Mouse (Mus musculus): ENCODE results near the gene Entpd8. TPM values are rescaled to one million over a fixed set of nuclear protein-coding genes. Genes with fewer than 3 reads are reported as not detected.

Entpd8 gene
- polyA plus RNA-seq (2015; fragmentation: Nextera tagmentation; extraction: Ambion mirVana), result not detected in 2 replicates

GRCm38 (mm10) chr2:25080076-25080475 lies at the start of gene Entpd8:
TSS of gene Entpd8 (plus strand) at chr2:25080304.
- Histone ChIP-seq H3K36me3 (ENCODE audit: control insufficient read depth, insufficient read depth, low read length) (no peaks in the 10 kb centered on the region), H3K4me2 (ENCODE audit: low read length) (no peak within 1 kb of the TSS), H3K4me1 (ENCODE audit: control insufficient read depth, insufficient read depth, low read depth, low read length) (no peaks in the 10 kb centered on the region), H3K9ac (ENCODE audit: low read depth, low read length) (no peak within 1 kb of the TSS), H3K9me3 (ENCODE audit: control insufficient read depth, low read length) (no peaks in the 10 kb centered on the region), H3K27ac (ENCODE audit: low read depth, low read length) (no peak within 1 kb of the TSS), H3K27me3 (replicated peaks; ENCODE audit: control insufficient read depth, insufficient read depth, low read length) (no peaks in the 10 kb centered on the region), H3K4me3 (ENCODE audit: low read length) (no peak within 1 kb of the TSS)
- WGBS, result 67% methylated on average over 5 of the region's 5 CpGs
- no peak for ATAC-seq

GRCm38 (mm10) chr2:25034994-25035393 lies 45.1 kb upstream of the Entpd8 start:
- Histone ChIP-seq H3K4me2 (ENCODE audit: low read length) (no peak overlapping the region), H3K4me3 (ENCODE audit: low read length) (no peak overlapping the region), H3K9me3 (ENCODE audit: control insufficient read depth, low read length) (no peaks in the 10 kb centered on the region), H3K36me3 (ENCODE audit: control insufficient read depth, insufficient read depth, low read length) (no peaks in the 10 kb centered on the region), H3K27me3 (replicated peaks; ENCODE audit: control insufficient read depth, insufficient read depth, low read length) (no peaks in the 10 kb centered on the region), H3K27ac (ENCODE audit: low read depth, low read length) (no peak overlapping the region), H3K4me1 (ENCODE audit: control insufficient read depth, insufficient read depth, low read depth, low read length) (no peaks in the 10 kb centered on the region), H3K9ac (ENCODE audit: low read depth, low read length) (no peak overlapping the region)
- no peak for ATAC-seq
- 93% methylated on average over 4 of the region's 4 CpGs for WGBS

GRCm38 (mm10) chr2:25040089-25040488 lies 40.0 kb upstream of the Entpd8 start:
- H3K27ac ChIP-seq (ENCODE audit: low read depth, low read length), result no peak overlapping the region
- 85% methylated on average over 5 of the region's 5 CpGs for WGBS
- H3K9ac ChIP-seq (ENCODE audit: low read depth, low read length), result no peak overlapping the region
- no peaks in the 10 kb centered on the region for H3K9me3 ChIP-seq (ENCODE audit: control insufficient read depth, low read length)
- no peak overlapping the region for H3K4me2 ChIP-seq (ENCODE audit: low read length)
- no peak overlapping the region for H3K4me3 ChIP-seq (ENCODE audit: low read length)
- H3K4me1 ChIP-seq (ENCODE audit: control insufficient read depth, insufficient read depth, low read depth, low read length), result no peaks in the 10 kb centered on the region
- no peaks in the 10 kb centered on the region for H3K27me3 ChIP-seq (replicated peaks; ENCODE audit: control insufficient read depth, insufficient read depth, low read length)
- no peaks in the 10 kb centered on the region for H3K36me3 ChIP-seq (ENCODE audit: control insufficient read depth, insufficient read depth, low read length)
- no peak for ATAC-seq

GRCm38 (mm10) chr2:25050921-25051320 lies 29.2 kb upstream of the Entpd8 start:
- Histone ChIP-seq H3K4me3 (ENCODE audit: low read length) (no peak overlapping the region), H3K27ac (ENCODE audit: low read depth, low read length) (no peak overlapping the region), H3K4me2 (ENCODE audit: low read length) (no peak overlapping the region), H3K9me3 (ENCODE audit: control insufficient read depth, low read length) (no peaks in the 10 kb centered on the region), H3K27me3 (replicated peaks; ENCODE audit: control insufficient read depth, insufficient read depth, low read length) (no peaks in the 10 kb centered on the region), H3K9ac (ENCODE audit: low read depth, low read length) (no peak overlapping the region), H3K36me3 (ENCODE audit: control insufficient read depth, insufficient read depth, low read length) (no peaks in the 10 kb centered on the region), H3K4me1 (ENCODE audit: control insufficient read depth, insufficient read depth, low read depth, low read length) (peaks cover 13% of the 10 kb centered on the region)
- 0 out of 2 replicates have a peak, but pooled peaks have one; percentile 16 for ATAC-seq
- 75% methylated on average over 7 of the region's 7 CpGs for WGBS

GRCm38 (mm10) chr2:25051450-25051849 lies 28.7 kb upstream of the Entpd8 start:
- H3K4me2 ChIP-seq (ENCODE audit: low read length), result no peak overlapping the region
- H3K9me3 ChIP-seq (ENCODE audit: control insufficient read depth, low read length), result no peaks in the 10 kb centered on the region
- H3K27ac ChIP-seq (ENCODE audit: low read depth, low read length), result no peak overlapping the region
- ATAC-seq, result no peak
- H3K27me3 ChIP-seq (replicated peaks; ENCODE audit: control insufficient read depth, insufficient read depth, low read length), result no peaks in the 10 kb centered on the region
- H3K4me3 ChIP-seq (ENCODE audit: low read length), result no peak overlapping the region
- H3K9ac ChIP-seq (ENCODE audit: low read depth, low read length), result no peak overlapping the region
- H3K36me3 ChIP-seq (ENCODE audit: control insufficient read depth, insufficient read depth, low read length), result peaks cover 3% of the 10 kb centered on the region; the same call in 1 of the 2 replicates
- H3K4me1 ChIP-seq (ENCODE audit: control insufficient read depth, insufficient read depth, low read depth, low read length), result peaks cover 14% of the 10 kb centered on the region
- 81% methylated on average over 8 of the region's 8 CpGs for WGBS

- Histone ChIP-seq H3K4me3 (ENCODE audit: low read length) (no peak overlapping the region), H3K36me3 (ENCODE audit: control insufficient read depth, insufficient read depth, low read length) (peaks cover 7% of the 10 kb centered on the region; the same call in 1 of the 2 replicates), H3K9ac (ENCODE audit: low read depth, low read length) (no peak overlapping the region), H3K9me3 (ENCODE audit: control insufficient read depth, low read length) (no peaks in the 10 kb centered on the region), H3K4me2 (ENCODE audit: low read length) (no peak overlapping the region), H3K27ac (ENCODE audit: low read depth, low read length) (no peak overlapping the region), H3K4me1 (ENCODE audit: control insufficient read depth, insufficient read depth, low read depth, low read length) (peaks cover 14% of the 10 kb centered on the region), H3K27me3 (replicated peaks; ENCODE audit: control insufficient read depth, insufficient read depth, low read length) (no peaks in the 10 kb centered on the region)
- whole genome bisulfite sequencing, result 92% methylated on average over 6 of the region's 6 CpGs
- ATAC-seq, result no peak
Measured at GRCm38 (mm10) chr2:25053101-25053500, 27.0 kb upstream of the Entpd8 start.

GRCm38 (mm10) chr2:25054221-25055067 lies 25.7 kb upstream of the Entpd8 start, which contains the start of gene Nsmf:
TSS of gene Nsmf (plus strand) at chr2:25054355.
- peak within 1 kb of the TSS; percentile 70 for H3K27ac ChIP-seq (ENCODE audit: low read depth, low read length)
- no peaks in the 10 kb centered on the region for H3K9me3 ChIP-seq (ENCODE audit: control insufficient read depth, low read length)
- WGBS, result 6% methylated on average over 47 of the region's 47 CpGs
- peaks cover 17% of the 10 kb centered on the region for H3K36me3 ChIP-seq (ENCODE audit: control insufficient read depth, insufficient read depth, low read length)
- peak within 1 kb of the TSS; percentile 68 for H3K4me2 ChIP-seq (ENCODE audit: low read length)
- peaks cover 14% of the 10 kb centered on the region for H3K4me1 ChIP-seq (ENCODE audit: control insufficient read depth, insufficient read depth, low read depth, low read length)
- no peaks in the 10 kb centered on the region for H3K27me3 ChIP-seq (replicated peaks; ENCODE audit: control insufficient read depth, insufficient read depth, low read length)
- H3K9ac ChIP-seq (ENCODE audit: low read depth, low read length), result peak within 1 kb of the TSS; percentile 94
- peak; percentile 86 for ATAC-seq
- H3K4me3 ChIP-seq (ENCODE audit: low read length), result peak within 1 kb of the TSS; percentile 84

- Histone ChIP-seq H3K9ac (ENCODE audit: low read depth, low read length) (peak overlapping the region; percentile 94), H3K27ac (ENCODE audit: low read depth, low read length) (no peak overlapping the region), H3K4me1 (ENCODE audit: control insufficient read depth, insufficient read depth, low read depth, low read length) (peaks cover 14% of the 10 kb centered on the region), H3K27me3 (replicated peaks; ENCODE audit: control insufficient read depth, insufficient read depth, low read length) (no peaks in the 10 kb centered on the region), H3K4me3 (ENCODE audit: low read length) (peak overlapping the region; percentile 84), H3K9me3 (ENCODE audit: control insufficient read depth, low read length) (no peaks in the 10 kb centered on the region), H3K36me3 (ENCODE audit: control insufficient read depth, insufficient read depth, low read length) (peaks cover 22% of the 10 kb centered on the region), H3K4me2 (ENCODE audit: low read length) (peak overlapping the region; percentile 68)
- WGBS, result 33% methylated on average over 2 of the region's 2 CpGs
- peak; percentile 31 for ATAC-seq
Measured at GRCm38 (mm10) chr2:25055068-25055405, 25.1 kb upstream of the Entpd8 start.

GRCm38 (mm10) chr2:25055409-25056155 lies 24.5 kb upstream of the Entpd8 start:
- Histone ChIP-seq H3K4me2 (ENCODE audit: low read length) (peak overlapping the region; percentile 68), H3K9ac (ENCODE audit: low read depth, low read length) (peak overlapping the region; percentile 94), H3K36me3 (ENCODE audit: control insufficient read depth, insufficient read depth, low read length) (peaks cover 28% of the 10 kb centered on the region), H3K4me1 (ENCODE audit: control insufficient read depth, insufficient read depth, low read depth, low read length) (peaks cover 14% of the 10 kb centered on the region), H3K4me3 (ENCODE audit: low read length) (peak overlapping the region; percentile 84), H3K27me3 (replicated peaks; ENCODE audit: control insufficient read depth, insufficient read depth, low read length) (no peaks in the 10 kb centered on the region), H3K9me3 (ENCODE audit: control insufficient read depth, low read length) (no peaks in the 10 kb centered on the region), H3K27ac (ENCODE audit: low read depth, low read length) (peak overlapping the region; percentile 12; the same call in 1 of the 2 replicates)
- 84% methylated on average over 21 of the region's 21 CpGs for WGBS
- ATAC-seq, result no peak
